Mouse (Mus musculus) C2C12 (cell line): ENCODE measurements around the gene Ubac2.

ENCODE experiments used
- CTCF ChIP-seq: IDR thresholded peaks from one replicate; pipeline ENCODE4 v1.5.1; 2011; ENCODE audit not compliant: control insufficient read depth, insufficient read depth, insufficient read length
- MAX ChIP-seq: IDR thresholded peaks from one replicate; pipeline ENCODE4 v1.6.1; 2011; ENCODE audit warnings: mild to moderate bottlenecking, control low read depth

- TF ChIP-seq CTCF (no peak), MAX (no peak)
Observed at GRCm38 (mm10) chr14:121930731-121931383, 52.4 kb downstream of the Ubac2 start.
